8 mouse cellular contexts compared by ENCODE assay signal in the genomic region with DNA sequence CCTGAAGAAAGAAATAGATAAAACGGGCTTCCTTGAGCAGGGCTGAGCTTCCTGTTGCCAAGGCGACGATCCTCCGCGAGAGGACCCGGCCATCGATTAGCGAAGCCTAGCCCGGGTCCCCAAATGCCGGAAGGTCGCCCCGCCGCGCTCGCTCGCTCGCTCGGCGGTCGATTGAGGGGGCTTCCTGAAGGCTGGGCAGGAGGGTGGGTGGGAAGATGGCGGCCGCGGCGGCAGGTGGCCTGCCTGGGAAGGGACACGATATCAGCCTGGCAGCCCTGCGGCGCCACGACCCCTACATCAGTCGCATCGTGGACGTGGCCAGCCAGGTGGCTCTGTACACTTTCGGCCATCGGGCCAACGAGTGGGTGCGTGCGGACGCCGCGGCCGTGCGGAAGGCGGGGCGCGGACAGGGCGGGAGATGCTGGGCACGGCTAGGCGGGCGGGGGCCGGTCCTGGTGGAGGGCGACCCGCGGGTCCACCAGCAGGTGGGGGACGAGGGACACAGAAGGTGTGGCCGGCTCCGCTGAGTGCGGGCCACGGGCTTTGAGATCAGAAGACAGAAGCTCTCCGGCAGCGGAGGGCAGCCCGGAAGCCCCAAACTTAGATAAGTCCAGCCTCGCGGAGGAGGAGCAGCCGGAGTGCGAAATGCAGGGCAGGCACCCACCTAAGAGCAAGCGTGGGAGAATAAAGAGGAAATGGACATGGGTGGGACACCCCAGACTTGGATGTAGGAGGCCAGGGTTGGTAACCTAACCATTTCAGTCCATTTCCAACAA. TPM values are rescaled to one million over a fixed set of nuclear protein-coding genes. Genes with fewer than 3 reads are reported as not detected.
DNase-seq lines count a peak whose midpoint lies in the region; ATAC-seq and TF ChIP-seq lines count a peak whose summit lies in the region.

TSS of gene Dcp1b (plus strand) at position 176 of the 776 bp plus-strand sequence.

- peak within 1 kb of the TSS; percentile 83 for H3K9ac ChIP-seq in heart, embryonic 12.5 days
- H3K9ac ChIP-seq in kidney, postnatal 0 days (ENCODE audit: low read depth, low read length) = peak within 1 kb of the TSS; percentile 68
- H3K9ac ChIP-seq in liver, embryonic 11.5 days (ENCODE audit: low read depth, low read length) = peak within 1 kb of the TSS; percentile 89
- H3K9ac ChIP-seq in stomach, embryonic 14.5 days (replicated peaks; ENCODE audit: low read depth, low read length) = peak within 1 kb of the TSS; percentile 58

- under 1% methylated on average over 65 of the region's 65 CpGs for WGBS in heart, embryonic 12.5 days
- under 1% methylated on average over 65 of the region's 65 CpGs for WGBS in kidney, postnatal 0 days
- under 1% methylated on average over 64 of the region's 65 CpGs for WGBS in liver, embryonic 11.5 days
- under 1% methylated on average over 65 of the region's 65 CpGs for WGBS in stomach, embryonic 14.5 days

- peak within 1 kb of the TSS; percentile 76 for H3K4me2 ChIP-seq in heart, embryonic 12.5 days
- H3K4me2 ChIP-seq in kidney, postnatal 0 days (ENCODE audit: low read length) = peak within 1 kb of the TSS; percentile 62
- peak within 1 kb of the TSS; percentile 67 for H3K4me2 ChIP-seq in liver, embryonic 11.5 days
- H3K4me2 ChIP-seq in stomach, embryonic 14.5 days (replicated peaks; ENCODE audit: low read depth, low read length) = peak within 1 kb of the TSS; percentile 60

- peaks cover 31% of the 10 kb centered on the region for H3K4me1 ChIP-seq in erythroblast, embryonic 14.5 days (ENCODE audit: control insufficient read depth)
- H3K4me1 ChIP-seq in heart, embryonic 12.5 days (replicated peaks) = peaks cover 56% of the 10 kb centered on the region
- 0 out of 2 replicates have a peak, but pooled peaks cover 2% of the 10 kb centered on the region for H3K4me1 ChIP-seq in kidney, postnatal 0 days (replicated peaks; ENCODE audit: insufficient read depth, low read length)
- H3K4me1 ChIP-seq in liver, embryonic 11.5 days (replicated peaks; ENCODE audit: control insufficient read depth, insufficient read depth, low read length) = peaks cover 6% of the 10 kb centered on the region
- H3K4me1 ChIP-seq in stomach, embryonic 14.5 days (ENCODE audit: control insufficient read depth, insufficient read depth, low read length) = no peaks in the 10 kb centered on the region; the same call in 1 of the 2 replicates

- H3K9me3 ChIP-seq in erythroblast, embryonic 14.5 days (ENCODE audit: control insufficient read depth, low read length) = no peaks in the 10 kb centered on the region
- no peaks in the 10 kb centered on the region for H3K9me3 ChIP-seq in heart, embryonic 12.5 days (replicated peaks)
- no peaks in the 10 kb centered on the region for H3K9me3 ChIP-seq in kidney, postnatal 0 days (replicated peaks; ENCODE audit: low read length)
- H3K9me3 ChIP-seq in liver, embryonic 11.5 days (ENCODE audit: control insufficient read depth, low read length) = no peaks in the 10 kb centered on the region
- H3K9me3 ChIP-seq in stomach, embryonic 14.5 days (ENCODE audit: control insufficient read depth, low read depth, low read length) = no peaks in the 10 kb centered on the region

- TF ChIP-seq POLR2A in brain, embryonic 14.5 days (IDR thresholded peaks at IDR 0.05; ENCODE audit: borderline replicate concordance, extremely low read depth, insufficient read depth, insufficient read length, poor library complexity, severe bottlenecking) = peak; percentile 85; the same call in 1 of the 2 replicates

- H3K4me3 ChIP-seq in C2C12 (ENCODE audit: insufficient read depth, poor library complexity, severe bottlenecking) = peak within 1 kb of the TSS; percentile 44
- H3K4me3 ChIP-seq in erythroblast, embryonic 14.5 days (replicated peaks) = peak within 1 kb of the TSS; percentile 94
- H3K4me3 ChIP-seq in heart, embryonic 12.5 days = peak within 1 kb of the TSS; percentile 81
- peak within 1 kb of the TSS; percentile 75 for H3K4me3 ChIP-seq in kidney, postnatal 0 days (replicated peaks; ENCODE audit: low read depth, low read length)
- peak within 1 kb of the TSS; percentile 83 for H3K4me3 ChIP-seq in liver, embryonic 11.5 days (ENCODE audit: low read depth, low read length)
- H3K4me3 ChIP-seq in stomach, embryonic 14.5 days (ENCODE audit: low read depth, low read length) = peak within 1 kb of the TSS; percentile 90

- peak; percentile 98 for DNase-seq in brain, embryonic 14.5 days (ENCODE audit: low read depth)
- DNase-seq in kidney, postnatal 0 days (ENCODE audit: low spot score) = peak; percentile 94
- peak; percentile 93 for DNase-seq in liver, embryonic 11.5 days (ENCODE audit: low spot score)
- peak; percentile 92 for DNase-seq in naive thymus-derived CD4-positive, alpha-beta T cell, adult 2 months (ENCODE audit: low read depth)

- H3K79me2 ChIP-seq in C2C12 (ENCODE audit: control insufficient read depth, insufficient read depth) = no peaks in the 10 kb centered on the region

- ATAC-seq in heart, embryonic 12.5 days (ENCODE audit: insufficient number of reproducible peaks, low FRiP score) = peak; percentile 91
- peak; percentile 95 for ATAC-seq in kidney, postnatal 0 days (replicated peaks; ENCODE audit: low FRiP score, low read depth)
- peak; percentile 95 for ATAC-seq in liver, embryonic 11.5 days (replicated peaks; ENCODE audit: low FRiP score)
- peak; percentile 95 for ATAC-seq in stomach, embryonic 14.5 days (ENCODE audit: insufficient number of reproducible peaks, insufficient read depth, low FRiP score, low read depth)

- TF ChIP-seq CTCF in C2C12 (IDR thresholded peaks at IDR 0.05; ENCODE audit: control insufficient read depth, insufficient read depth, insufficient read length) = no peak
- TF ChIP-seq CTCF in brain, embryonic 14.5 days (IDR thresholded peaks at IDR 0.05; ENCODE audit: borderline replicate concordance, extremely low read depth, insufficient read depth, insufficient read length) = peak; percentile 9; the same call in 1 of the 2 replicates
- TF ChIP-seq CTCF in kidney, postnatal 0 days (IDR thresholded peaks at IDR 0.05; ENCODE audit: low read depth) = peak; percentile 62

- no peaks in the 10 kb centered on the region for H3K27me3 ChIP-seq in C2C12 (ENCODE audit: control insufficient read depth, insufficient read depth, insufficient read length)
- H3K27me3 ChIP-seq in erythroblast, embryonic 14.5 days (ENCODE audit: control insufficient read depth) = no peaks in the 10 kb centered on the region
- no peaks in the 10 kb centered on the region for H3K27me3 ChIP-seq in heart, embryonic 12.5 days (replicated peaks)
- H3K27me3 ChIP-seq in kidney, postnatal 0 days (ENCODE audit: insufficient read depth, low read length) = no peaks in the 10 kb centered on the region
- H3K27me3 ChIP-seq in liver, embryonic 11.5 days (replicated peaks; ENCODE audit: control insufficient read depth, insufficient read depth, low read length) = no peaks in the 10 kb centered on the region
- no peaks in the 10 kb centered on the region for H3K27me3 ChIP-seq in stomach, embryonic 14.5 days (ENCODE audit: control insufficient read depth, insufficient read depth, low read length)

- H3ac ChIP-seq in C2C12 (ENCODE audit: control insufficient read depth, insufficient read length, low read depth) = peak within 1 kb of the TSS; percentile 93

- peak within 1 kb of the TSS; percentile 88 for H3K27ac ChIP-seq in heart, embryonic 12.5 days (ENCODE audit: poor library complexity, severe bottlenecking)
- peak within 1 kb of the TSS; percentile 87 for H3K27ac ChIP-seq in kidney, postnatal 0 days
- peak within 1 kb of the TSS; percentile 95 for H3K27ac ChIP-seq in liver, embryonic 11.5 days (ENCODE audit: low read depth, low read length)
- peak within 1 kb of the TSS; percentile 91 for H3K27ac ChIP-seq in stomach, embryonic 14.5 days (ENCODE audit: low read length)

- no peaks in the 10 kb centered on the region for H3K36me3 ChIP-seq in C2C12 (ENCODE audit: control insufficient read depth, insufficient read depth)
- H3K36me3 ChIP-seq in erythroblast, embryonic 14.5 days (ENCODE audit: control insufficient read depth) = peaks cover 7% of the 10 kb centered on the region
- H3K36me3 ChIP-seq in heart, embryonic 12.5 days = no peaks in the 10 kb centered on the region
- no peaks in the 10 kb centered on the region for H3K36me3 ChIP-seq in kidney, postnatal 0 days (ENCODE audit: insufficient read depth, low read length)
- H3K36me3 ChIP-seq in liver, embryonic 11.5 days (ENCODE audit: control insufficient read depth, insufficient read depth, low read length) = no peaks in the 10 kb centered on the region; the same call in 1 of the 2 replicates
- no peaks in the 10 kb centered on the region for H3K36me3 ChIP-seq in stomach, embryonic 14.5 days (ENCODE audit: control insufficient read depth, insufficient read depth, low read length)

- H3K79me3 ChIP-seq in C2C12 (ENCODE audit: low read depth) = no peaks in the 10 kb centered on the region

TF ChIP-seq in C2C12, 6 proteins besides CTCF, POLR2A, EP300 and RAD21:
- TF ChIP-seq CEBPB (IDR thresholded peaks at IDR 0.05; ENCODE audit: low read depth) (no peak), MYOD1 (IDR thresholded peaks at IDR 0.05; ENCODE audit: control insufficient read depth, insufficient read length, low read depth) (no peak), FOSL1 (IDR thresholded peaks at IDR 0.05; ENCODE audit: insufficient read depth, low read length, poor library complexity, severe bottlenecking) (no peak), USF1 (IDR thresholded peaks at IDR 0.05; ENCODE audit: low read depth) (no peak), MYOG (IDR thresholded peaks at IDR 0.05; ENCODE audit: control insufficient read depth, extremely low read depth, insufficient read length) (no peak), MAX (IDR thresholded peaks at IDR 0.05) (no peak)
TF ChIP-seq in C2C12: peak in this region for 0.

RNA-seq across cellular contexts. Expression of gene Dcp1b, which starts in this region (rescaled TPM):
- polyA plus RNA-seq in C2C12 (2012; fragmentation: generic; extraction: Trizol) = 1.7 TPM
- polyA plus RNA-seq in brain, embryonic 14.5 days (2012; rRNA removed) = 37.9 and 45.8 TPM in 2 replicates
- 1.5 TPM in 2 replicates for polyA plus RNA-seq in erythroblast, embryonic 14.5 days (2012)
- polyA plus RNA-seq in heart, embryonic 12.5 days (2016; fragmentation: Nextera tagmentation; extraction: Ambion mirVana) = 6.3 TPM in 2 replicates
- 9.4 and 9.8 TPM in 2 replicates for polyA plus RNA-seq in kidney, postnatal 0 days (2015; fragmentation: Nextera tagmentation; extraction: Ambion mirVana)
- 6.6 and 7.8 TPM in 2 replicates for polyA plus RNA-seq in liver, embryonic 11.5 days (2014; fragmentation: Nextera tagmentation; extraction: Ambion mirVana)
- polyA plus RNA-seq in stomach, embryonic 14.5 days (2014; fragmentation: Nextera tagmentation; extraction: Ambion mirVana) = 8.0 and 11.5 TPM in 2 replicates

Comparison
In these comparisons a context has a peak if more than half of its experiments do, and no peak if none do; other contexts are left out.
1. Peak in every context shown above with its lines: DNase-seq, ATAC-seq, H3K4me3 ChIP-seq and H3K27ac ChIP-seq.
2. H3K4me3 ChIP-seq: peak in every context shown above with its lines; median percentile 94 in erythroblast, embryonic 14.5 days; 90 in stomach, embryonic 14.5 days; 83 in liver, embryonic 11.5 days; 81 in heart, embryonic 12.5 days; 75 in kidney, postnatal 0 days; 44 in C2C12.